Mouse (Mus musculus): ENCODE results near the gene Cnnm4. TPM values are rescaled to one million over a fixed set of nuclear protein-coding genes. Genes with fewer than 3 reads are reported as not detected.
A peak's percentile ranks its signal among the peaks of the same experiment; 100 is the strongest.

Gene Cnnm4
- polyA plus RNA-seq, 1 experiment, result 6.2 TPM

DNA sequence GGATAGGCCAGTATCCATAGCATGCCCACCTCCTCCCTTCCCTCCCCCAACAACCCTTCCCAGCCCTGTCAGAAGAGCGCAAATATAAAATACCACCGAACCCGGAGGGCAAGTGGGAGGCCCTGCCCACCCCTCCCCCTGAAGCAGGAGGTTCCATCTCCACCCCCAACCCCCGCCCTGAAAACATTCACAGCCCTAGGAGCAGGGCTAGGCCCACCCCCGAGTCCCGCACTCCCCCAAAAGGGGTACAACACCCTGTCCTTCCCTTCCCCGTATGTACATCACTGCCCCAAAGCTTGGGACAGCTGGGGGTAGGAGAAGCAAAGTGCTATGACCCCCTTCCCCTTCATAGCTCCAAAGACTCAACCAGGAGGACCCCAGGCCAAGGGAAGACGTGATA is 77.4 kb downstream of the Cnnm4 start:
- H3K36me3 ChIP-seq (ENCODE audit: control insufficient read depth, insufficient read depth), result peaks cover 47% of the 10 kb centered on the region
- TF ChIP-seq MYOD1 (IDR thresholded peaks at IDR 0.05; ENCODE audit: control insufficient read depth, insufficient read length, low read depth) (no peak), FOSL1 (IDR thresholded peaks at IDR 0.05; ENCODE audit: insufficient read depth, low read length, poor library complexity, severe bottlenecking) (no peak), MAX (IDR thresholded peaks at IDR 0.05) (no peak), MYOG (IDR thresholded peaks at IDR 0.05; ENCODE audit: control insufficient read depth, extremely low read depth, insufficient read length) (no peak), CTCF (IDR thresholded peaks at IDR 0.05; ENCODE audit: control insufficient read depth, insufficient read depth, insufficient read length) (no peak), USF1 (IDR thresholded peaks at IDR 0.05; ENCODE audit: low read depth) (no peak), CEBPB (IDR thresholded peaks at IDR 0.05; ENCODE audit: low read depth) (no peak)

DNA sequence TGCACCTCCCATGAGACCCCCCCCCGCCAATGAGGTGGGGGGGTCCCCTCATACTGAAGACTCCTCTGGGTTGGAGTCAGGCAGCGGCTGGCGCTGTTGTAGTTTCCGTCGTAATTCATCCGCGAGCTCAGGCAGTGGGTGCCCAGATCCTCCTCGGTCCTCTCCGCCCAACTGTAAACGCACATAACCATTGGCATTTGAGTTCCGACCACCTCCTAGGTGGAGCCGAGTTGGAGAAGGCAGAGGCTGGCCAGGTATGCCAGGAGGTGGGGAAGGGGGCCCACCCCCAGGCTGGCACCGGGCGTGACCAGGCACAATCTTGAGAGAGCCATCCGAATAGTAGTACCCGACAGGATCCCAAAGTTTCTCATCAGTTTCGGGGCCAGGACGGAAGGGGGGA is 78.1 kb downstream of the Cnnm4 start:
- Histone ChIP-seq H3K4me3 (ENCODE audit: insufficient read depth, poor library complexity, severe bottlenecking) (no peak overlapping the region), H3K27me3 (ENCODE audit: control insufficient read depth, insufficient read depth, insufficient read length) (no peaks in the 10 kb centered on the region), H3K79me2 (ENCODE audit: control insufficient read depth, insufficient read depth) (peaks cover 58% of the 10 kb centered on the region), H3ac (ENCODE audit: control insufficient read depth, insufficient read length, low read depth) (no peak overlapping the region), H3K36me3 (ENCODE audit: control insufficient read depth, insufficient read depth) (peaks cover 54% of the 10 kb centered on the region), H3K79me3 (ENCODE audit: low read depth) (peaks cover 9% of the 10 kb centered on the region)
- no peak for TF ChIP-seq MAX (IDR thresholded peaks at IDR 0.05)
- no peak for TF ChIP-seq MYOG (IDR thresholded peaks at IDR 0.05; ENCODE audit: control insufficient read depth, extremely low read depth, insufficient read length)
- TF ChIP-seq MYOD1 (IDR thresholded peaks at IDR 0.05; ENCODE audit: control insufficient read depth, insufficient read length, low read depth), result no peak
- no peak for TF ChIP-seq CTCF (IDR thresholded peaks at IDR 0.05; ENCODE audit: control insufficient read depth, insufficient read depth, insufficient read length)

More for the DNA sequence above, 77.4 kb downstream of the Cnnm4 start:
- H3K79me2 ChIP-seq (ENCODE audit: control insufficient read depth, insufficient read depth), result peaks cover 51% of the 10 kb centered on the region
- peaks cover 8% of the 10 kb centered on the region for H3K79me3 ChIP-seq (ENCODE audit: low read depth)
- no peak overlapping the region for H3K4me3 ChIP-seq (ENCODE audit: insufficient read depth, poor library complexity, severe bottlenecking)
- H3ac ChIP-seq (ENCODE audit: control insufficient read depth, insufficient read length, low read depth), result no peak overlapping the region
- H3K27me3 ChIP-seq (ENCODE audit: control insufficient read depth, insufficient read depth, insufficient read length), result no peaks in the 10 kb centered on the region

DNA sequence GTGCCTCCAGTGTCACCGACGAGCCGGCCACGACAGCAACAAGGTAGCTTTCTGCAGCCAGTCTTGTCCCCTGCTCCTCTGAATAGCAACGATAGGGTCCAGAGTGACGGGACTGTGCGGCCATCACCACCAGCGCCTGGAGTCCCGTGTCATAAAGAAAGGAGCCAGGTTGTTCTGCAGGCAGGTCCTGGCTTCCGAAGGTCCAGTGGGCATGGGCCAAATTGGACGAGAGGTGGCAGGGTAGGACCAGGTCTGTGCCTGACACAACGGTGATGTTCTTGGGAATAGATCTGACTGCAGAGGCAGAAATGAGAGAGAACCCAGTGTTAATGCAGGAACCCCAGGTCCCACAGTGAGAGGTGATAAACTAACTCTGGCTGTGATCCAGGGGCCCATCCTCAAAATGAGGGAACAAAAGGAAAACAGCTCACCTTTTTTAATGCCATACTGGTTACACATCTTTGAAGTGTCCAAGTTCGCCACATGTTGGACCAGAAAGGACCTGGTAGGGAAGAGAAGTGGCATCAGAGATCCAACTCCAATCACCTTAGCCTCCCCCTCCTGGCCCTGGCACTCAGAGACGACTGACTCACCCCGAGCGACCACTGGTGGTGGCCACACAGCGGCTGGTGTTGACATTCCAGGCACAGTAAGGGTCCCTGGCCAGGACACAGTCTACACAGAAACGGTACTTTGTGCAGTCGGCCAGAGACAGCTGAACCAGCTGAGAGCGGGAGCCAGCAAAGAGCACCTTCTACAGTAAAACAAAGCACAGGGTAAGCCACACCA is 78.8 kb downstream of the Cnnm4 start:
- no peak overlapping the region for H3K4me3 ChIP-seq (ENCODE audit: insufficient read depth, poor library complexity, severe bottlenecking)
- H3K79me3 ChIP-seq (ENCODE audit: low read depth), result peaks cover 15% of the 10 kb centered on the region
- H3K27me3 ChIP-seq (ENCODE audit: control insufficient read depth, insufficient read depth, insufficient read length), result no peaks in the 10 kb centered on the region
- peak overlapping the region; percentile 32 for H3ac ChIP-seq (ENCODE audit: control insufficient read depth, insufficient read length, low read depth)
- no peak for TF ChIP-seq USF1 (IDR thresholded peaks at IDR 0.05; ENCODE audit: low read depth)
- no peak for TF ChIP-seq CEBPB (IDR thresholded peaks at IDR 0.05; ENCODE audit: low read depth)
- TF ChIP-seq CTCF (IDR thresholded peaks at IDR 0.05; ENCODE audit: control insufficient read depth, insufficient read depth, insufficient read length), result no peak
- no peak for TF ChIP-seq MYOD1 (IDR thresholded peaks at IDR 0.05; ENCODE audit: control insufficient read depth, insufficient read length, low read depth)
- no peak for TF ChIP-seq MAX (IDR thresholded peaks at IDR 0.05)
- TF ChIP-seq FOSL1 (IDR thresholded peaks at IDR 0.05; ENCODE audit: insufficient read depth, low read length, poor library complexity, severe bottlenecking), result no peak
- TF ChIP-seq MYOG (IDR thresholded peaks at IDR 0.05; ENCODE audit: control insufficient read depth, extremely low read depth, insufficient read length), result no peak
- peaks cover 57% of the 10 kb centered on the region for H3K36me3 ChIP-seq (ENCODE audit: control insufficient read depth, insufficient read depth)
- H3K79me2 ChIP-seq (ENCODE audit: control insufficient read depth, insufficient read depth), result peaks cover 63% of the 10 kb centered on the region

DNA sequence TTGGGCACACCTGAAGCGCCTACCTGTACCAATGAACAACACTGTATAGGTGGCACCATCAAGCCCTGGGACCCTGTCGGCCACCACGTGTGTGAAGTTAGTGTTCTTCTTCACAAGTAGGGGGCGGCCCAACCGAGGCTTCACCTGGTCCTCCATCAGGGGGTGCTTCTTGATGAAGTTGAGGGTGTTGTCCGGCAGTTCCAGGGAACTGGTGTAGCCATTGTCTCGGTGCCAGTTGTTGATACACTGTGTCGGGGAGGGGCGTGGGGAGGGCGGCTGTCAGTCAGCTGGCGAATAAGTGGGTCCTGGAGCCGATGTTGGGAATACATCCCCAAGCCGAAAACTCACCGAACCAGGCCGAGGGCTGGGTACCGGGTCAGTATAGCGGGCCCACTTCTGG is 80.5 kb downstream of the Cnnm4 start:
- no peak overlapping the region for H3ac ChIP-seq (ENCODE audit: control insufficient read depth, insufficient read length, low read depth)
- peaks cover 23% of the 10 kb centered on the region for H3K79me3 ChIP-seq (ENCODE audit: low read depth)
- no peaks in the 10 kb centered on the region for H3K27me3 ChIP-seq (ENCODE audit: control insufficient read depth, insufficient read depth, insufficient read length)
- no peak overlapping the region for H3K4me3 ChIP-seq (ENCODE audit: insufficient read depth, poor library complexity, severe bottlenecking)
- H3K36me3 ChIP-seq (ENCODE audit: control insufficient read depth, insufficient read depth), result peaks cover 60% of the 10 kb centered on the region
- peaks cover 64% of the 10 kb centered on the region for H3K79me2 ChIP-seq (ENCODE audit: control insufficient read depth, insufficient read depth)
- TF ChIP-seq MAX (IDR thresholded peaks at IDR 0.05) (no peak), FOSL1 (IDR thresholded peaks at IDR 0.05; ENCODE audit: insufficient read depth, low read length, poor library complexity, severe bottlenecking) (no peak), CTCF (IDR thresholded peaks at IDR 0.05; ENCODE audit: control insufficient read depth, insufficient read depth, insufficient read length) (no peak), MYOG (IDR thresholded peaks at IDR 0.05; ENCODE audit: control insufficient read depth, extremely low read depth, insufficient read length) (no peak), CEBPB (IDR thresholded peaks at IDR 0.05; ENCODE audit: low read depth) (no peak), USF1 (IDR thresholded peaks at IDR 0.05; ENCODE audit: low read depth) (no peak), MYOD1 (IDR thresholded peaks at IDR 0.05; ENCODE audit: control insufficient read depth, insufficient read length, low read depth) (no peak)

DNA sequence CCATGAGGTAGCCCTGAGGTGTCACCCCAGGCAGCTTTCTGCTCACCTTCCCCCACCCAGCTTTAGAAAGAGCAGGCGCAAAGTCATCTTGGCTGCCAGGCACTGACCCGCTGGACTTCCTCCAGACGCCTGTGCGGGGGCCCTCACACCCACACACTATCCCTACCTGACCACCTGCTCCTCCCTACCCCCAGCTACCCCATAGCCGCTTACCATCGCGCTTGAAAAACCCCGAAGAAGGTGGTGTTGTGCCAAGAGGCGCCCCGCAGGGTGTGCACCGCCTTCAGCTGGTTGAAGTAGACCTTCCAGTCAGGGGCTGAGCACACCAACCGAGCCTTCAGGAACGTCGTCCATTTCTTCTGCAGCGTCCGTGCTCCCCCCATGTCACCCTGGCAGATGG is 81.1 kb downstream of the Cnnm4 start:
- TF ChIP-seq MAX (IDR thresholded peaks at IDR 0.05) (no peak), USF1 (IDR thresholded peaks at IDR 0.05; ENCODE audit: low read depth) (no peak), CTCF (IDR thresholded peaks at IDR 0.05; ENCODE audit: control insufficient read depth, insufficient read depth, insufficient read length) (no peak), MYOG (IDR thresholded peaks at IDR 0.05; ENCODE audit: control insufficient read depth, extremely low read depth, insufficient read length) (no peak), CEBPB (IDR thresholded peaks at IDR 0.05; ENCODE audit: low read depth) (no peak), MYOD1 (IDR thresholded peaks at IDR 0.05; ENCODE audit: control insufficient read depth, insufficient read length, low read depth) (no peak), FOSL1 (IDR thresholded peaks at IDR 0.05; ENCODE audit: insufficient read depth, low read length, poor library complexity, severe bottlenecking) (no peak)
- peaks cover 23% of the 10 kb centered on the region for H3K79me3 ChIP-seq (ENCODE audit: low read depth)
- H3K27me3 ChIP-seq (ENCODE audit: control insufficient read depth, insufficient read depth, insufficient read length), result no peaks in the 10 kb centered on the region
- H3K79me2 ChIP-seq (ENCODE audit: control insufficient read depth, insufficient read depth), result peaks cover 66% of the 10 kb centered on the region
- H3ac ChIP-seq (ENCODE audit: control insufficient read depth, insufficient read length, low read depth), result no peak overlapping the region
- peaks cover 60% of the 10 kb centered on the region for H3K36me3 ChIP-seq (ENCODE audit: control insufficient read depth, insufficient read depth)
- no peak overlapping the region for H3K4me3 ChIP-seq (ENCODE audit: insufficient read depth, poor library complexity, severe bottlenecking)

Data from C2C12 (cell line).